Comparison of ENCODE assay signal across 8 mouse cellular contexts in the genomic region with DNA sequence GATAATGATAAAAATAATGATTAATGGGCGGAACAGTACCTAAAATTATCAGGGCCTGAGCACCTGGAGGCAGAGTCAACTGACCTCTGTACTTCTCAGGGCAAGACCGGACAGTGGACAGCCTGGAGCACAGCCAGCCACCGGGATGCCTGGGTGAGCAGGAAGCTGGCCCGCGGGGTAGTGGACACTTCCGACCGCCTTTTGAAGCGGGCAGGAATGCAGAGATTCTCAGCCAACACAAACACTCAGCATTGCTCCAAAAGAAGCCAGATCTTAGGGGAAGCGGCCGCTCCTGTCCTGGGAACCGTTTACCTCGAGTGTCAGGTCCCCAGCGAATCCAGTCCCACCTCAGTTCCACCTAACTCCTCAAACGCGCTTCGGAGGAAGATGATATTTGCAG. TPM values are rescaled to one million over a fixed set of nuclear protein-coding genes. Genes with fewer than 3 reads are reported as not detected.
DNase-seq lines count a peak whose midpoint lies in the region; ATAC-seq and TF ChIP-seq lines count a peak whose summit lies in the region.

No protein-coding gene starts in this region.

- TF ChIP-seq CTCF in E14TG2a.4 (conservative IDR thresholded peaks at IDR 0.05; ENCODE audit: low read length) = no peak

- 6% methylated on average over 16 of the region's 16 CpGs for WGBS in embryonic facial prominence, embryonic 13.5 days
- WGBS in hindbrain, embryonic 11.5 days = 11% methylated on average over 16 of the region's 16 CpGs
- 13% methylated on average over 16 of the region's 16 CpGs for WGBS in limb, embryonic 14.5 days
- 13% methylated on average over 16 of the region's 16 CpGs for WGBS in midbrain, embryonic 16.5 days

- peaks cover 2% of the 10 kb centered on the region; the same call in 1 of the 2 replicates for H3K36me3 ChIP-seq in E14TG2a.4 (ENCODE audit: insufficient read depth, low read length)
- no peaks in the 10 kb centered on the region for H3K36me3 ChIP-seq in embryonic facial prominence, embryonic 13.5 days
- no peaks in the 10 kb centered on the region for H3K36me3 ChIP-seq in hindbrain, embryonic 11.5 days (ENCODE audit: control insufficient read depth, insufficient read depth, low read length)
- H3K36me3 ChIP-seq in limb, embryonic 14.5 days (ENCODE audit: control insufficient read depth, insufficient read depth, low read length) = no peaks in the 10 kb centered on the region
- no peaks in the 10 kb centered on the region for H3K36me3 ChIP-seq in midbrain, embryonic 16.5 days (ENCODE audit: control insufficient read depth, insufficient read depth, low read length)

- TF ChIP-seq POLR2A in limb, embryonic 14.5 days (IDR thresholded peaks at IDR 0.05; ENCODE audit: borderline replicate concordance, extremely low read depth, insufficient read depth, insufficient read length) = no peak

- peak overlapping the region; percentile 61 for H3K9ac ChIP-seq in embryonic facial prominence, embryonic 13.5 days
- H3K9ac ChIP-seq in hindbrain, embryonic 11.5 days (ENCODE audit: low read depth, low read length) = no peak overlapping the region
- H3K9ac ChIP-seq in limb, embryonic 14.5 days (ENCODE audit: low read depth, low read length, severe bottlenecking) = peak overlapping the region; percentile 51; the same call in 1 of the 2 replicates
- no peak overlapping the region for H3K9ac ChIP-seq in midbrain, embryonic 16.5 days (ENCODE audit: low read depth, low read length)

- H3K4me2 ChIP-seq in embryonic facial prominence, embryonic 13.5 days = peak overlapping the region; percentile 89
- H3K4me2 ChIP-seq in hindbrain, embryonic 11.5 days (replicated peaks; ENCODE audit: low read depth, low read length) = peak overlapping the region; percentile 87
- H3K4me2 ChIP-seq in limb, embryonic 14.5 days (replicated peaks; ENCODE audit: low read depth, low read length, severe bottlenecking) = peak overlapping the region; percentile 84
- H3K4me2 ChIP-seq in midbrain, embryonic 16.5 days (ENCODE audit: low read length) = peak overlapping the region; percentile 75

- H3K27me3 ChIP-seq in E14TG2a.4 (ENCODE audit: insufficient read depth, low read length) = peaks cover 22% of the 10 kb centered on the region
- H3K27me3 ChIP-seq in embryonic facial prominence, embryonic 13.5 days = peaks cover 37% of the 10 kb centered on the region
- peaks cover 13% of the 10 kb centered on the region for H3K27me3 ChIP-seq in hindbrain, embryonic 11.5 days (ENCODE audit: control insufficient read depth, insufficient read depth, low read length)
- H3K27me3 ChIP-seq in limb, embryonic 14.5 days (ENCODE audit: control insufficient read depth, insufficient read depth, low read length) = peaks cover 12% of the 10 kb centered on the region
- H3K27me3 ChIP-seq in midbrain, embryonic 16.5 days (ENCODE audit: control insufficient read depth, insufficient read depth, low read depth, low read length) = peaks cover 21% of the 10 kb centered on the region

- no peak overlapping the region for H3K27ac ChIP-seq in embryonic facial prominence, embryonic 13.5 days
- no peak overlapping the region for H3K27ac ChIP-seq in hindbrain, embryonic 11.5 days (ENCODE audit: low read depth, low read length)
- no peak overlapping the region for H3K27ac ChIP-seq in limb, embryonic 14.5 days (replicated peaks; ENCODE audit: low read depth, low read length)
- H3K27ac ChIP-seq in midbrain, embryonic 16.5 days (ENCODE audit: low read length) = no peak overlapping the region

- no peak for ATAC-seq in embryonic facial prominence, embryonic 13.5 days (ENCODE audit: insufficient number of reproducible peaks, insufficient read depth, low FRiP score, low TSS enrichment, low read depth)
- no peak for ATAC-seq in hindbrain, embryonic 11.5 days (ENCODE audit: low FRiP score)
- no peak for ATAC-seq in limb, embryonic 14.5 days (ENCODE audit: low FRiP score, low read depth)
- ATAC-seq in midbrain, embryonic 16.5 days = no peak

- H3K4me3 ChIP-seq in E14TG2a.4 (replicated peaks; ENCODE audit: low read length) = peak overlapping the region; percentile 68
- peak overlapping the region; percentile 43 for H3K4me3 ChIP-seq in embryonic facial prominence, embryonic 13.5 days
- H3K4me3 ChIP-seq in hindbrain, embryonic 11.5 days (ENCODE audit: low read depth, low read length) = peak overlapping the region; percentile 33; the same call in 1 of the 2 replicates
- H3K4me3 ChIP-seq in limb, embryonic 14.5 days (replicated peaks; ENCODE audit: low read length) = peak overlapping the region; percentile 40
- H3K4me3 ChIP-seq in midbrain, embryonic 16.5 days (ENCODE audit: low read depth, low read length) = peak overlapping the region; percentile 34

- H3K9me3 ChIP-seq in E14TG2a.4 (ENCODE audit: low read length) = no peaks in the 10 kb centered on the region
- no peaks in the 10 kb centered on the region for H3K9me3 ChIP-seq in embryonic facial prominence, embryonic 13.5 days
- no peaks in the 10 kb centered on the region for H3K9me3 ChIP-seq in hindbrain, embryonic 11.5 days (ENCODE audit: control insufficient read depth, low read length)
- no peaks in the 10 kb centered on the region for H3K9me3 ChIP-seq in limb, embryonic 14.5 days (ENCODE audit: control insufficient read depth, low read length)
- no peaks in the 10 kb centered on the region for H3K9me3 ChIP-seq in midbrain, embryonic 16.5 days (replicated peaks; ENCODE audit: control insufficient read depth, low read length, poor library complexity, severe bottlenecking)

- peaks cover 75% of the 10 kb centered on the region for H3K4me1 ChIP-seq in E14TG2a.4 (replicated peaks; ENCODE audit: low read depth, low read length)
- H3K4me1 ChIP-seq in embryonic facial prominence, embryonic 13.5 days = peaks cover 19% of the 10 kb centered on the region
- H3K4me1 ChIP-seq in hindbrain, embryonic 11.5 days (replicated peaks; ENCODE audit: control insufficient read depth, insufficient read depth, low read length) = no peaks in the 10 kb centered on the region
- 0 out of 2 replicates have a peak, but pooled peaks cover 8% of the 10 kb centered on the region for H3K4me1 ChIP-seq in limb, embryonic 14.5 days (ENCODE audit: control insufficient read depth, insufficient read depth, low read length)
- H3K4me1 ChIP-seq in midbrain, embryonic 16.5 days (ENCODE audit: control insufficient read depth, insufficient read depth, low read length) = peaks cover 9% of the 10 kb centered on the region

- DNase-seq in adrenal gland, adult 18-20 months (ENCODE audit: low spot score in 2 of 2) = peak; percentile 33 to 57
- DNase-seq in hindbrain, embryonic 11.5 days (ENCODE audit: low spot score) = peak; percentile 39
- DNase-seq in limb, embryonic 14.5 days (ENCODE audit: low spot score) = no peak
- no peak for DNase-seq in spleen, postnatal 14 days (ENCODE audit: low spot score in 2 of 2)
- DNase-seq in thymus, postnatal 25 days = no peak

RNA-seq across cellular contexts. Expression of gene Tmem37, which starts 1.0 kb away (rescaled TPM):
- total RNA-seq in adrenal gland, adult 18-20 months (2021) = 10 to 100 TPM in 1 of 2 experiments, 1 to 10 TPM in 1; 8.3 to 26.7 TPM
- polyA plus RNA-seq in embryonic facial prominence, embryonic 13.5 days (2015; fragmentation: Nextera tagmentation; extraction: Ambion mirVana) = 5.5 and 10.0 TPM in 2 replicates
- 8.8 and 10.6 TPM in 2 replicates for polyA plus RNA-seq in hindbrain, embryonic 11.5 days (2014; fragmentation: Nextera tagmentation; extraction: Ambion mirVana)
- polyA plus RNA-seq in limb, embryonic 14.5 days (2012; rRNA removed) = 6.2 and 9.7 TPM in 2 replicates
- 7.1 and 9.7 TPM in 2 replicates for polyA plus RNA-seq in limb, embryonic 14.5 days (2014; fragmentation: Nextera tagmentation; extraction: Ambion mirVana)
- polyA plus RNA-seq in midbrain, embryonic 16.5 days (2015; fragmentation: Nextera tagmentation; extraction: Ambion mirVana) = 4.9 and 5.1 TPM in 2 replicates

RNA-seq across cellular contexts. Expression of gene Dbi, which starts 48.0 kb away (rescaled TPM):
- 1,000 to 10,000 TPM; 1,010 to 2,386 TPM for total RNA-seq in adrenal gland, adult 18-20 months (2021)
- polyA plus RNA-seq in embryonic facial prominence, embryonic 13.5 days (2015; fragmentation: Nextera tagmentation; extraction: Ambion mirVana) = 607 and 644 TPM in 2 replicates
- 642 and 669 TPM in 2 replicates for polyA plus RNA-seq in hindbrain, embryonic 11.5 days (2014; fragmentation: Nextera tagmentation; extraction: Ambion mirVana)
- 313 and 381 TPM in 2 replicates for polyA plus RNA-seq in limb, embryonic 14.5 days (2012; rRNA removed)
- polyA plus RNA-seq in limb, embryonic 14.5 days (2014; fragmentation: Nextera tagmentation; extraction: Ambion mirVana) = 660 and 749 TPM in 2 replicates
- 901 and 1,233 TPM in 2 replicates for polyA plus RNA-seq in midbrain, embryonic 16.5 days (2015; fragmentation: Nextera tagmentation; extraction: Ambion mirVana)

RNA-seq across cellular contexts. Expression of gene 3110009E18Rik, which starts 48.1 kb away (rescaled TPM):
- total RNA-seq in adrenal gland, adult 18-20 months (2021) = 10 to 100 TPM in 1 of 2 experiments, 1 to 10 TPM in 1; 8.6 to 10.5 TPM
- 22.9 and 26.6 TPM in 2 replicates for polyA plus RNA-seq in embryonic facial prominence, embryonic 13.5 days (2015; fragmentation: Nextera tagmentation; extraction: Ambion mirVana)
- polyA plus RNA-seq in hindbrain, embryonic 11.5 days (2014; fragmentation: Nextera tagmentation; extraction: Ambion mirVana) = 21.9 and 26.1 TPM in 2 replicates
- 6.4 and 11.4 TPM in 2 replicates for polyA plus RNA-seq in limb, embryonic 14.5 days (2012; rRNA removed)
- 19.8 and 20.9 TPM in 2 replicates for polyA plus RNA-seq in limb, embryonic 14.5 days (2014; fragmentation: Nextera tagmentation; extraction: Ambion mirVana)
- polyA plus RNA-seq in midbrain, embryonic 16.5 days (2015; fragmentation: Nextera tagmentation; extraction: Ambion mirVana) = 13.0 and 13.7 TPM in 2 replicates

Comparison
In these comparisons a context has a peak if more than half of its experiments do, and no peak if none do; other contexts are left out.
1. DNase-seq: peak in adrenal gland, adult 18-20 months (2 of 2) and hindbrain, embryonic 11.5 days (single experiment); none in limb, embryonic 14.5 days (single experiment), spleen, postnatal 14 days (0 of 2) and thymus, postnatal 25 days (single experiment).
2. H3K9ac ChIP-seq: peak in embryonic facial prominence, embryonic 13.5 days (single experiment) and limb, embryonic 14.5 days (single experiment); none in hindbrain, embryonic 11.5 days (single experiment) and midbrain, embryonic 16.5 days (single experiment).
3. Peak in every context shown above with its lines, with median percentiles within 50 percentile points of each other: H3K4me3 ChIP-seq and H3K4me2 ChIP-seq.